Mouse (Mus musculus) olfactory bulb, adult 2 months (tissue): ENCODE data around the gene Tmprss3.

Experiments used
- CTCF ChIP-seq: fragments of 200-500 bp; IDR thresholded peaks from 2 replicates; pipeline ENCODE4 v1.5.1; 2012; ENCODE audit warnings: low read depth, mild to moderate bottlenecking, low read length, moderate library complexity; ENCODE audit not compliant: insufficient read depth
- POLR2A ChIP-seq: fragments of 200-500 bp; IDR thresholded peaks from 2 replicates; pipeline ENCODE4 v1.6.1; 2012; ENCODE audit warnings: mild to moderate bottlenecking, low read depth, low read length, moderate library complexity; ENCODE audit not compliant: insufficient read depth

DNA sequence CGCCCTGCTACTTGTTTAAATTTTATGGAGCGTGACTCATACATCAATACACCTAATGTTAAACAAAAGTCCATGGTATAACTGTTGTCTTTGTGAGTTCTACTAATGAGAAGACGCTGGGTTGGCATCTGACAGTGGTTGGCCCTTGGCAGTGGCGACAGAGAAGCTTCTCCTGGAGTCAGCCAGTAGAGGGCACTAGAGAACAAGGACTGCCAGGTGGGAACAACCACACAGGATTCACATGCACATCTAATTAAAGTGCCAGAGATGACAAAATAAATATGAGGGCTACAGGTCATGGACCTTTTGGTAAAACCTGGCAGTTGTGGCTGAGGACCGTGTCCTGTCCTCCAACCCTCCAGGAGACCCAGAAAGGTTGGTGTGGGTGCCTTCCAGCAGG lies 60.4 kb downstream of the Tmprss3 start:
- TF ChIP-seq CTCF = 0 out of 2 replicates have a peak, but pooled peaks have one; percentile 14
- no peak for TF ChIP-seq POLR2A
